Mouse (Mus musculus) MEL (cell line): ENCODE measurements at regions not wholly inside any gene's neighbourhood (a gene's known extent, or its start where the extent isn't known, plus 50 kb on each side); places are given as distances from the start of the nearest gene placed in this dataset.

Experiments used
- DNase-seq: peaks from one replicate; pipeline ENCODE4 v3.0.0; 2011; ENCODE audit warnings: low read depth, low spot score
- H3K27ac ChIP-seq: 2 replicates; pipeline ENCODE4 v1.5.1; 2012; ENCODE audit warnings: low read depth, mild to moderate bottlenecking, control low read depth, low read length, moderate library complexity; ENCODE audit not compliant: control insufficient read depth
- H3K27me3 ChIP-seq, 2 experiments: fragments of 150-350 bp in 1 of 2; sonication (generic) in 1 of 2; 2 replicates each; pipeline ENCODE4 v1.6.1; 2012; ENCODE audit warnings: low read length in 2 of 2, mild to moderate bottlenecking in 2 of 2, improper control_type of control experiment in 1 of 2, moderate library complexity in 1 of 2; ENCODE audit not compliant: insufficient read depth in 2 of 2, control insufficient read depth in 1 of 2
- H3K36me3 ChIP-seq, 2 experiments: 2 replicates each; pipeline ENCODE4 v1.6.1; 2012 to 2014; ENCODE audit warnings: low read length in 2 of 2, improper control_type of control experiment in 1 of 2, inconsistent platforms in 1 of 2, mild to moderate bottlenecking in 1 of 2; ENCODE audit not compliant: insufficient read depth in 2 of 2, control insufficient read depth in 1 of 2
- H3K4me1 ChIP-seq, 2 experiments: fragments of 150-350 bp in 1 of 2; sonication (generic) in 1 of 2; 2 replicates each; pipeline ENCODE4 v1.6.1; 2012; ENCODE audit warnings: low read length in 2 of 2, improper control_type of control experiment in 1 of 2, mild to moderate bottlenecking in 1 of 2; ENCODE audit not compliant: insufficient read depth in 2 of 2, control insufficient read depth in 1 of 2
- H3K4me3 ChIP-seq, 2 experiments: fragments of 150-350 bp in 1 of 2; sonication (generic) in 1 of 2; 2 replicates each; pipeline ENCODE4 v1.5.1; 2012; ENCODE audit warnings: low read depth in 2 of 2, low read length in 2 of 2, mild to moderate bottlenecking in 2 of 2, moderate library complexity in 2 of 2, control low read depth in 1 of 2, improper control_type of control experiment in 1 of 2; ENCODE audit not compliant: control insufficient read depth in 1 of 2, insufficient read depth in 1 of 2
- H3K79me2 ChIP-seq: 2 replicates; pipeline ENCODE4 v1.6.1; 2012; ENCODE audit warnings: mild to moderate bottlenecking, low read length, moderate library complexity; ENCODE audit not compliant: control insufficient read depth, poor library complexity, insufficient read depth
- H3K9ac ChIP-seq: 2 replicates; pipeline ENCODE4 v1.6.1; 2012; ENCODE audit warnings: low read depth, mild to moderate bottlenecking, control low read depth, low read length, moderate library complexity; ENCODE audit not compliant: control insufficient read depth, poor library complexity, severe bottlenecking
- H3K9me3 ChIP-seq: fragments of 150-350 bp; sonication (generic); replicated peaks from 2 replicates; pipeline ENCODE4 v1.6.1; 2012; ENCODE audit warnings: mild to moderate bottlenecking, low read length, improper control_type of control experiment, moderate library complexity; ENCODE audit not compliant: insufficient read depth
- BHLHE40 ChIP-seq: IDR thresholded peaks from 2 replicates; pipeline ENCODE4 v1.6.1; 2012; ENCODE audit warnings: low read depth, mild to moderate bottlenecking, inconsistent platforms, low read length, improper control_type of control experiment, borderline replicate concordance
- CHD1 ChIP-seq: IDR thresholded peaks from 2 replicates; pipeline ENCODE4 v1.6.1; 2012; ENCODE audit warnings: low read depth, mild to moderate bottlenecking, inconsistent platforms, low read length, improper control_type of control experiment
- CHD2 ChIP-seq: IDR thresholded peaks from 2 replicates; pipeline ENCODE4 v1.6.1; 2011; ENCODE audit warnings: low read length, improper control_type of control experiment
- CTCF ChIP-seq, 3 experiments: IDR thresholded peaks in 2 of 3; conservative IDR thresholded peaks in 1 of 3; 2 replicates each; pipeline ENCODE4 v1.5.1; 2011 to 2012; ENCODE audit warnings: low read length in 3 of 3, low read depth in 2 of 3, mild to moderate bottlenecking in 2 of 3, improper control_type of control experiment in 1 of 3, inconsistent platforms in 1 of 3, mixed read lengths in 1 of 3, moderate library complexity in 1 of 3; ENCODE audit not compliant: control insufficient read depth in 1 of 3, insufficient read depth in 1 of 3, poor library complexity in 1 of 3, severe bottlenecking in 1 of 3
- ELF1 ChIP-seq: IDR thresholded peaks from 2 replicates; pipeline ENCODE4 v1.6.1; 2014; ENCODE audit warnings: low read depth, mild to moderate bottlenecking, inconsistent platforms, low read length, improper control_type of control experiment, moderate library complexity
- EP300 ChIP-seq, 2 experiments: IDR thresholded peaks; 2 replicates each; pipeline ENCODE4 v1.6.1; 2011; ENCODE audit warnings: improper control_type of control experiment in 2 of 2, low read length in 2 of 2, low read depth in 1 of 2, mild to moderate bottlenecking in 1 of 2
- ETS1 ChIP-seq: IDR thresholded peaks from 2 replicates; pipeline ENCODE4 v1.6.1; 2012; ENCODE audit warnings: low read depth, mild to moderate bottlenecking, inconsistent platforms, low read length, improper control_type of control experiment, moderate library complexity
- GATA1 ChIP-seq: IDR thresholded peaks from 2 replicates; pipeline ENCODE4 v1.6.1; 2011; ENCODE audit warnings: low read depth, low read length, improper control_type of control experiment
- HCFC1 ChIP-seq: IDR thresholded peaks from 2 replicates; pipeline ENCODE4 v1.6.1; 2012; ENCODE audit warnings: low read depth, mild to moderate bottlenecking, inconsistent platforms, low read length, improper control_type of control experiment, moderate library complexity
- JUND ChIP-seq: IDR thresholded peaks from 2 replicates; pipeline ENCODE4 v1.6.1; 2011; ENCODE audit warnings: low read depth, mild to moderate bottlenecking, improper control_type of control experiment, low read length
- KAT2A ChIP-seq: conservative IDR thresholded peaks from 2 replicates; pipeline ENCODE4 v1.6.1; 2012; ENCODE audit warnings: low read depth, low read length, improper control_type of control experiment, inconsistent platforms
- MAFK ChIP-seq: IDR thresholded peaks from 2 replicates; pipeline ENCODE4 v1.6.1; 2011; ENCODE audit warnings: low read depth, mild to moderate bottlenecking, low read length, improper control_type of control experiment, borderline replicate concordance
- MAZ ChIP-seq: IDR thresholded peaks from 2 replicates; pipeline ENCODE4 v1.6.1; 2012; ENCODE audit warnings: low read depth, mild to moderate bottlenecking, inconsistent platforms, low read length, improper control_type of control experiment
- MEF2A ChIP-seq: IDR thresholded peaks from 2 replicates; pipeline ENCODE4 v1.6.1; 2014; ENCODE audit warnings: low read depth, mild to moderate bottlenecking, inconsistent platforms, low read length, improper control_type of control experiment; ENCODE audit not compliant: poor library complexity, insufficient replicate concordance, severe bottlenecking; ENCODE audit errors: extremely low read depth
- MXI1 ChIP-seq: IDR thresholded peaks from 2 replicates; pipeline ENCODE4 v1.6.1; 2011; ENCODE audit warnings: mild to moderate bottlenecking, low read depth, low read length, improper control_type of control experiment
- MYB ChIP-seq: IDR thresholded peaks from 2 replicates; pipeline ENCODE4 v1.6.1; 2011; ENCODE audit warnings: mild to moderate bottlenecking, low read depth, low read length, improper control_type of control experiment
- MYC ChIP-seq: IDR thresholded peaks from 2 replicates; pipeline ENCODE4 v1.6.1; 2011; ENCODE audit warnings: low read depth, mild to moderate bottlenecking, low read length, improper control_type of control experiment, moderate library complexity
- NRF1 ChIP-seq: IDR thresholded peaks from 2 replicates; pipeline ENCODE4 v1.6.1; 2014; ENCODE audit warnings: low read depth, mild to moderate bottlenecking, inconsistent platforms, low read length, improper control_type of control experiment, moderate library complexity; ENCODE audit not compliant: poor library complexity, insufficient read depth, severe bottlenecking
- POLR2A ChIP-seq, 2 experiments: IDR thresholded peaks; 2 replicates each; pipeline ENCODE4 v1.6.1; 2011 to 2012; ENCODE audit warnings: low read length in 2 of 2, mild to moderate bottlenecking in 2 of 2, control low read depth in 1 of 2, improper control_type of control experiment in 1 of 2, low read depth in 1 of 2, moderate library complexity in 1 of 2; ENCODE audit not compliant: control insufficient read depth in 1 of 2, insufficient read depth in 1 of 2, poor library complexity in 1 of 2
- POLR2AphosphoS2 ChIP-seq: IDR thresholded peaks from 2 replicates; pipeline ENCODE4 v1.6.1; 2011; ENCODE audit warnings: low read length, improper control_type of control experiment
- POLR2AphosphoS5 ChIP-seq: IDR thresholded peaks from 2 replicates; pipeline ENCODE4 v1.6.1; 2012; ENCODE audit warnings: low read depth, borderline replicate concordance, mild to moderate bottlenecking, inconsistent platforms, low read length, moderate library complexity, mixed read lengths
- RAD21 ChIP-seq: IDR thresholded peaks from 2 replicates; pipeline ENCODE4 v1.6.1; 2011; ENCODE audit warnings: mild to moderate bottlenecking, low read depth, low read length, improper control_type of control experiment
- SIN3A ChIP-seq: IDR thresholded peaks from 2 replicates; pipeline ENCODE4 v1.6.1; 2012; ENCODE audit warnings: low read length, improper control_type of control experiment, inconsistent platforms
- SMC3 ChIP-seq: IDR thresholded peaks from 2 replicates; pipeline ENCODE4 v1.6.1; 2011; ENCODE audit warnings: low read depth, low read length, improper control_type of control experiment
- TAL1 ChIP-seq: IDR thresholded peaks from 2 replicates; pipeline ENCODE4 v1.6.1; 2012; ENCODE audit warnings: mild to moderate bottlenecking, inconsistent platforms, low read length, moderate library complexity, mixed read lengths
- TCF12 ChIP-seq: IDR thresholded peaks from 2 replicates; pipeline ENCODE4 v1.6.1; 2014; ENCODE audit warnings: low read depth, mild to moderate bottlenecking, inconsistent platforms, low read length, improper control_type of control experiment, moderate library complexity
- UBTF ChIP-seq: IDR thresholded peaks from 2 replicates; pipeline ENCODE4 v1.6.1; 2012; ENCODE audit warnings: low read depth, mild to moderate bottlenecking, inconsistent platforms, low read length, improper control_type of control experiment, moderate library complexity, borderline replicate concordance; ENCODE audit not compliant: insufficient read depth
- USF1 ChIP-seq: IDR thresholded peaks from 2 replicates; pipeline ENCODE4 v1.6.1; 2014; ENCODE audit warnings: low read depth, mild to moderate bottlenecking, inconsistent platforms, low read length, improper control_type of control experiment, moderate library complexity
- USF2 ChIP-seq, 2 experiments: IDR thresholded peaks; 2 replicates each; pipeline ENCODE4 v1.6.1; 2011 to 2012; ENCODE audit warnings: improper control_type of control experiment in 2 of 2, low read length in 2 of 2, borderline replicate concordance in 1 of 2, inconsistent platforms in 1 of 2, low read depth in 1 of 2, mild to moderate bottlenecking in 1 of 2; ENCODE audit not compliant: insufficient read depth in 1 of 2
- ZC3H11A ChIP-seq: IDR thresholded peaks from 2 replicates; pipeline ENCODE4 v1.6.1; 2012; ENCODE audit warnings: low read depth, mild to moderate bottlenecking, inconsistent platforms, low read length, improper control_type of control experiment
- ZKSCAN1 ChIP-seq: IDR thresholded peaks from 2 replicates; pipeline ENCODE4 v1.6.1; 2012; ENCODE audit warnings: low read depth, mild to moderate bottlenecking, inconsistent platforms, low read length, improper control_type of control experiment, moderate library complexity
- ZMIZ1 ChIP-seq: IDR thresholded peaks from 2 replicates; pipeline ENCODE4 v1.6.1; 2012; ENCODE audit warnings: low read depth, mild to moderate bottlenecking, inconsistent platforms, low read length, improper control_type of control experiment, moderate library complexity

DNA sequence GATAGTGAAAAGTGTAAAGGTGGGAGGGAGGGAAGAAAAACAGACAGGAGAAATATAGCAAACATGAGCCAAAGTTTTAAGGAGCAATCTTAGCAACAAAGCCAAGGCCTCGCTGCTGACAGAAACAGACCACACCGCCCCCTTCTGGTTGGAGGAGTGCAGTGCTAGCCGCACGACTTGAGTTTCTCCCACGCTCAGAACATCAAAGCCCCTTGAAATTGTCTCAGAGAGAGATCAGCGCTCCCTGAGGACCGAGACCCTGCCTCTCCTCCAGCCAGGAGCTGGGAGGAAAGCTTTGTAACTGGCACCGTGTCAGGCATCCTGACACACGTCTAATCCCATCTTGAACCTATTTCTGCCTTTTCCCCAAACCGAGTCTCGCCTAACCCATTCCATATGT lies 216.4 kb downstream of the Rplp1 start:
- no peaks in the 10 kb centered on the region for H3K9me3 ChIP-seq
- H3K27ac ChIP-seq: no peak overlapping the region
- H3K27me3 ChIP-seq: no peaks in the 10 kb centered on the region
- peak; percentile 79 for DNase-seq
- 0 out of 2 replicates have a peak overlapping the region, but pooled peaks have one; percentile 26 for H3K9ac ChIP-seq
- peaks cover 0 to 5% of the 10 kb centered on the region in 2 experiments; a peak in 2 of 4 replicates for H3K36me3 ChIP-seq
- peak overlapping the region in 1 of 2 experiments; percentile 21; a peak in 1 of 4 replicates for H3K4me3 ChIP-seq
- peaks cover 1% of the 10 kb centered on the region; the same call in 1 of the 2 replicates for H3K79me2 ChIP-seq
- TF ChIP-seq ETS1: no peak
- no peak for TF ChIP-seq NRF1
- TF ChIP-seq MXI1: no peak
- TF ChIP-seq CHD2: no peak
- TF ChIP-seq UBTF: no peak
- TF ChIP-seq HCFC1: 0 out of 2 replicates have a peak, but pooled peaks have one; percentile 40
- TF ChIP-seq ZC3H11A: peak; percentile 91
- TF ChIP-seq MAFK: no peak
- TF ChIP-seq MYC: no peak
- TF ChIP-seq MEF2A: no peak
- no peak for TF ChIP-seq POLR2A (IDR thresholded peaks at IDR 0.05; ENCODE audit: control insufficient read depth in 1 of 2, insufficient read depth in 1 of 2, low read depth in 1 of 2, low read length in 2 of 2, poor library complexity in 1 of 2)
- TF ChIP-seq JUND: no peak
- no peak for TF ChIP-seq GATA1
- TF ChIP-seq ZKSCAN1: no peak
- peak; percentile 90 for TF ChIP-seq SMC3
- TF ChIP-seq USF1: no peak
- TF ChIP-seq ELF1: no peak
- no peak for TF ChIP-seq MAZ
- TF ChIP-seq USF2 (IDR thresholded peaks at IDR 0.05; ENCODE audit: borderline replicate concordance in 1 of 2, insufficient read depth in 1 of 2, low read depth in 1 of 2, low read length in 2 of 2): no peak
- no peak for TF ChIP-seq TCF12
- no peak for TF ChIP-seq ZMIZ1
- TF ChIP-seq BHLHE40: no peak
- TF ChIP-seq CTCF (IDR thresholded peaks at IDR 0.05 in 2 of 3, conservative IDR thresholded peaks at IDR 0.05 in 1 of 3; ENCODE audit: control insufficient read depth in 1 of 3, insufficient read depth in 1 of 3, low read depth in 2 of 3, low read length in 3 of 3, poor library complexity in 1 of 3, severe bottlenecking in 1 of 3): peak; percentile 84 to 95 (median 90)
- 0 out of 2 replicates have a peak, but pooled peaks have one; percentile 20 for TF ChIP-seq SIN3A
- TF ChIP-seq TAL1: no peak
- TF ChIP-seq MYB: no peak
- peak; percentile 89 for TF ChIP-seq RAD21
- no peak for TF ChIP-seq KAT2A
- TF ChIP-seq POLR2AphosphoS5: no peak
- TF ChIP-seq EP300 (IDR thresholded peaks at IDR 0.05; ENCODE audit: low read depth in 1 of 2, low read length in 2 of 2): no peak
- no peak for TF ChIP-seq CHD1
- no peak for TF ChIP-seq POLR2AphosphoS2
- H3K4me1 ChIP-seq: peaks cover 0 to 14% of the 10 kb centered on the region in 2 experiments; a peak in 2 of 4 replicates
